Mouse (Mus musculus): ENCODE measurements at regions not wholly inside any gene's neighbourhood (a gene's known extent, or its start where the extent isn't known, plus 50 kb on each side); places are given as distances from the start of the nearest gene placed in this dataset.
"Not testable (repeated sequence)": the region's sequence is repeated elsewhere in the genome, so short reads cannot be mapped to it uniquely, and the experiment has no call there.

GRCm38 (mm10) chr8:5523281-5523680, 418.1 kb upstream of the Slc10a2 start:
- 88% methylated on average over 4 of the region's 4 CpGs for whole genome bisulfite sequencing
- no peak for ATAC-seq (ENCODE audit: low FRiP score, low read depth)

GRCm38 (mm10) chr8:5495861-5496260, 390.7 kb upstream of the Slc10a2 start:
- Histone ChIP-seq H3K9ac (replicated peaks) (no peak overlapping the region), H3K27ac (replicated peaks) (no peak overlapping the region), H3K4me1 (no peaks in the 10 kb centered on the region), H3K27me3 (no peaks in the 10 kb centered on the region), H3K9me3 (no peaks in the 10 kb centered on the region), H3K4me3 (no peak overlapping the region), H3K4me2 (replicated peaks) (no peak overlapping the region), H3K36me3 (no peaks in the 10 kb centered on the region)
- WGBS: 84% methylated on average over 2 of the region's 2 CpGs
- no peak for ATAC-seq (ENCODE audit: low FRiP score, low read depth)

More at GRCm38 (mm10) chr8:5523281-5523680, 418.1 kb upstream of the Slc10a2 start:
- H3K9ac ChIP-seq (replicated peaks): no peak overlapping the region
- no peaks in the 10 kb centered on the region for H3K4me1 ChIP-seq
- H3K36me3 ChIP-seq: no peaks in the 10 kb centered on the region
- no peaks in the 10 kb centered on the region for H3K9me3 ChIP-seq
- no peak overlapping the region for H3K4me2 ChIP-seq (replicated peaks)
- no peak overlapping the region for H3K27ac ChIP-seq (replicated peaks)
- H3K4me3 ChIP-seq: no peak overlapping the region
- no peaks in the 10 kb centered on the region for H3K27me3 ChIP-seq

- Histone ChIP-seq H3K9me3 (no peaks in the 10 kb centered on the region), H3K4me1 (no peaks in the 10 kb centered on the region), H3K27ac (replicated peaks) (no peak overlapping the region), H3K4me3 (no peak overlapping the region), H3K9ac (replicated peaks) (no peak overlapping the region), H3K4me2 (replicated peaks) (no peak overlapping the region), H3K27me3 (no peaks in the 10 kb centered on the region), H3K36me3 (no peaks in the 10 kb centered on the region)
- ATAC-seq (ENCODE audit: low FRiP score, low read depth): no peak
- WGBS: 86% methylated on average over 3 of the region's 3 CpGs
Observed at GRCm38 (mm10) chr8:5490491-5490890, 385.3 kb upstream of the Slc10a2 start.

GRCm38 (mm10) chr8:5482938-5483337, 377.8 kb upstream of the Slc10a2 start:
- Histone ChIP-seq H3K9ac (replicated peaks) (no peak overlapping the region), H3K4me1 (no peaks in the 10 kb centered on the region)
- 89% methylated on average over 1 of the region's 1 CpGs for WGBS

GRCm38 (mm10) chr8:5472999-5473398, 367.8 kb upstream of the Slc10a2 start:
- Histone ChIP-seq H3K27me3 (no peaks in the 10 kb centered on the region), H3K4me3 (no peak overlapping the region), H3K36me3 (no peaks in the 10 kb centered on the region), H3K4me2 (replicated peaks) (no peak overlapping the region), H3K27ac (replicated peaks) (no peak overlapping the region), H3K9me3 (no peaks in the 10 kb centered on the region), H3K9ac (replicated peaks) (no peak overlapping the region), H3K4me1 (no peaks in the 10 kb centered on the region)
- no peak for ATAC-seq (ENCODE audit: low FRiP score, low read depth)

More at GRCm38 (mm10) chr8:5482938-5483337, 377.8 kb upstream of the Slc10a2 start:
- no peak overlapping the region for H3K27ac ChIP-seq (replicated peaks)
- H3K9me3 ChIP-seq: no peaks in the 10 kb centered on the region
- no peak overlapping the region for H3K4me2 ChIP-seq (replicated peaks)
- ATAC-seq (ENCODE audit: low FRiP score, low read depth): no peak
- no peaks in the 10 kb centered on the region for H3K36me3 ChIP-seq
- no peak overlapping the region for H3K4me3 ChIP-seq
- no peaks in the 10 kb centered on the region for H3K27me3 ChIP-seq

GRCm38 (mm10) chr8:5472582-5472981, 367.4 kb upstream of the Slc10a2 start:
- Histone ChIP-seq H3K9me3 (no peaks in the 10 kb centered on the region), H3K4me2 (replicated peaks) (no peak overlapping the region), H3K27me3 (no peaks in the 10 kb centered on the region), H3K9ac (replicated peaks) (no peak overlapping the region), H3K4me3 (no peak overlapping the region), H3K36me3 (no peaks in the 10 kb centered on the region), H3K27ac (replicated peaks) (no peak overlapping the region), H3K4me1 (no peaks in the 10 kb centered on the region)
- WGBS: 91% methylated on average over 1 of the region's 1 CpGs
- ATAC-seq (ENCODE audit: low FRiP score, low read depth): no peak

GRCm38 (mm10) chr8:5457619-5458018, 352.5 kb upstream of the Slc10a2 start:
- H3K27ac ChIP-seq (replicated peaks): no peak overlapping the region
- no peaks in the 10 kb centered on the region for H3K27me3 ChIP-seq
- H3K9ac ChIP-seq (replicated peaks): no peak overlapping the region
- 95% methylated on average over 1 of the region's 1 CpGs for WGBS
- no peaks in the 10 kb centered on the region for H3K9me3 ChIP-seq
- H3K4me2 ChIP-seq (replicated peaks): no peak overlapping the region
- ATAC-seq (ENCODE audit: low FRiP score, low read depth): no peak
- H3K36me3 ChIP-seq: no peaks in the 10 kb centered on the region
- H3K4me1 ChIP-seq: no peaks in the 10 kb centered on the region
- H3K4me3 ChIP-seq: no peak overlapping the region

- no peaks in the 10 kb centered on the region for H3K9me3 ChIP-seq
- 92% methylated on average over 4 of the region's 4 CpGs for WGBS
- H3K36me3 ChIP-seq: no peaks in the 10 kb centered on the region
- no peaks in the 10 kb centered on the region for H3K4me1 ChIP-seq
- H3K9ac ChIP-seq (replicated peaks): no peak overlapping the region
- no peak for ATAC-seq (ENCODE audit: low FRiP score, low read depth)
- H3K27me3 ChIP-seq: no peaks in the 10 kb centered on the region
- H3K27ac ChIP-seq (replicated peaks): no peak overlapping the region
- no peak overlapping the region for H3K4me2 ChIP-seq (replicated peaks)
- no peak overlapping the region for H3K4me3 ChIP-seq
Observed at GRCm38 (mm10) chr8:5453469-5453868, 348.3 kb upstream of the Slc10a2 start.

GRCm38 (mm10) chr8:5442243-5442642, 337.1 kb upstream of the Slc10a2 start:
- 86% methylated on average over 5 of the region's 5 CpGs for WGBS
- ATAC-seq (ENCODE audit: low FRiP score, low read depth): not testable (repeated sequence)

GRCm38 (mm10) chr8:5440404-5440803, 335.3 kb upstream of the Slc10a2 start:
- H3K4me3 ChIP-seq; H3K4me1 ChIP-seq; H3K36me3 ChIP-seq; H3K9ac ChIP-seq (replicated peaks); H3K9me3 ChIP-seq; H3K4me2 ChIP-seq (replicated peaks); H3K27ac ChIP-seq (replicated peaks); H3K27me3 ChIP-seq; ATAC-seq (ENCODE audit: low FRiP score, low read depth): not testable (repeated sequence)
- 94% methylated on average over 3 of the region's 3 CpGs for WGBS

More at GRCm38 (mm10) chr8:5442243-5442642, 337.1 kb upstream of the Slc10a2 start:
- H3K4me3 ChIP-seq; H3K9ac ChIP-seq (replicated peaks); H3K9me3 ChIP-seq; H3K4me2 ChIP-seq (replicated peaks); H3K27me3 ChIP-seq; H3K4me1 ChIP-seq; H3K36me3 ChIP-seq; H3K27ac ChIP-seq (replicated peaks): not testable (repeated sequence)

GRCm38 (mm10) chr8:5439054-5439453, 333.9 kb upstream of the Slc10a2 start:
- H3K9me3 ChIP-seq: no peaks in the 10 kb centered on the region
- H3K4me2 ChIP-seq (replicated peaks): no peak overlapping the region
- H3K9ac ChIP-seq (replicated peaks): no peak overlapping the region
- ATAC-seq (ENCODE audit: low FRiP score, low read depth): no peak
- no peak overlapping the region for H3K4me3 ChIP-seq
- no peaks in the 10 kb centered on the region for H3K4me1 ChIP-seq
- WGBS: 18% methylated on average over 2 of the region's 2 CpGs
- H3K27me3 ChIP-seq: no peaks in the 10 kb centered on the region
- no peaks in the 10 kb centered on the region for H3K36me3 ChIP-seq
- no peak overlapping the region for H3K27ac ChIP-seq (replicated peaks)

- Histone ChIP-seq H3K4me1 (no peaks in the 10 kb centered on the region), H3K9ac (replicated peaks) (no peak overlapping the region), H3K27me3 (no peaks in the 10 kb centered on the region), H3K36me3 (no peaks in the 10 kb centered on the region), H3K27ac (replicated peaks) (no peak overlapping the region), H3K9me3 (no peaks in the 10 kb centered on the region), H3K4me2 (replicated peaks) (no peak overlapping the region), H3K4me3 (no peak overlapping the region)
- ATAC-seq (ENCODE audit: low FRiP score, low read depth): no peak
- 77% methylated on average over 3 of the region's 3 CpGs for WGBS
Observed at GRCm38 (mm10) chr8:5428303-5428971, 323.3 kb upstream of the Slc10a2 start.

GRCm38 (mm10) chr8:5416841-5417240, 311.7 kb upstream of the Slc10a2 start:
- H3K4me1 ChIP-seq; H3K4me2 ChIP-seq (replicated peaks); H3K9me3 ChIP-seq; H3K27me3 ChIP-seq; H3K9ac ChIP-seq (replicated peaks); ATAC-seq (ENCODE audit: low FRiP score, low read depth); H3K36me3 ChIP-seq; H3K27ac ChIP-seq (replicated peaks); H3K4me3 ChIP-seq: not testable (repeated sequence)
- 18% methylated on average over 2 of the region's 2 CpGs for WGBS
